Mouse (Mus musculus): ENCODE results near the gene Upf3b.
"Not testable (repeated sequence)": the region's sequence is repeated elsewhere in the genome, so short reads cannot be mapped to it uniquely, and the experiment has no call there.

The Upf3b gene

GRCm38 (mm10) chrX:37080345-37080744 lies 29.8 kb downstream of the Upf3b start:
- in situ Hi-C loops (cut with MboI, MseI), result not testable (repeated sequence)

GRCm38 (mm10) chrX:37076651-37077050 lies 33.5 kb downstream of the Upf3b start:
- in situ Hi-C loops (cut with MboI, MseI), result no loop called here

GRCm38 (mm10) chrX:37074262-37074892 lies 35.7 kb downstream of the Upf3b start:
- in situ Hi-C loops (cut with MboI, MseI), result no loop called here

GRCm38 (mm10) chrX:37068766-37069165 lies 41.4 kb downstream of the Upf3b start:
- in situ Hi-C loops (cut with MboI, MseI), result no loop called here

- in situ Hi-C loops (cut with MboI, MseI), result no loop called here
Observed at GRCm38 (mm10) chrX:37067299-37067698, 42.8 kb downstream of the Upf3b start.

GRCm38 (mm10) chrX:37063902-37064301 lies 46.2 kb downstream of the Upf3b start:
- in situ Hi-C loops (cut with MboI, MseI), result no loop called here

- in situ Hi-C loops (cut with MboI, MseI), result no loop called here
Observed at GRCm38 (mm10) chrX:37048890-37049823, 61.0 kb downstream of the Upf3b start.

GRCm38 (mm10) chrX:37048066-37048889 lies 61.8 kb downstream of the Upf3b start, which contains the start of gene Sowahd:
Sowahd (plus strand) TSS chrX:37048845.
- in situ Hi-C loops (cut with MboI, MseI), result no loop called here

- in situ Hi-C loops (cut with MboI, MseI), result no loop called here
Observed at GRCm38 (mm10) chrX:37042726-37043125, 67.4 kb downstream of the Upf3b start.
